ENCODE assay signal across 9 mouse cellular contexts in genomic region chr7:54734039-54734438, GRCm38 (mm10).
A peak's percentile ranks its signal among the peaks of the same experiment; 100 is the strongest.
DNase-seq lines count a peak whose midpoint lies in the region; ATAC-seq and TF ChIP-seq lines count a peak whose summit lies in the region.
"Had no signal": no experiment of that assay in that cellular context is flagged by ENCODE, and none has a peak within 500 bp of the region (broad histone marks: within the 10 kb centered on the region; RNA-seq: fewer than 3 reads in every experiment).

No protein-coding gene starts in this region.

- H3K36me3 ChIP-seq in heart, embryonic 11.5 days (ENCODE audit: control insufficient read depth, insufficient read depth, low read length), result no peaks in the 10 kb centered on the region
- H3K36me3 ChIP-seq in ES-E14 (ENCODE audit: control insufficient read depth, insufficient read depth, low read length, poor library complexity, severe bottlenecking), result no peaks in the 10 kb centered on the region
- H3K36me3 ChIP-seq in forebrain, postnatal 0 days (ENCODE audit: insufficient read depth), result no peaks in the 10 kb centered on the region
- H3K36me3 ChIP-seq: heart, embryonic 15.5 days had no signal

- H3K27me3 ChIP-seq in heart, embryonic 11.5 days (ENCODE audit: control insufficient read depth, insufficient read depth, low read length), result no peaks in the 10 kb centered on the region
- no peaks in the 10 kb centered on the region for H3K27me3 ChIP-seq in cerebellum, adult 2 months (ENCODE audit: control insufficient read depth, insufficient read depth, low read length)
- no peaks in the 10 kb centered on the region for H3K27me3 ChIP-seq in forebrain, postnatal 0 days (ENCODE audit: insufficient read depth, low read length)
- H3K27me3 ChIP-seq: heart, embryonic 15.5 days had no signal

- H3K4me3 ChIP-seq in heart, embryonic 11.5 days (ENCODE audit: low read depth, low read length), result no peak overlapping the region
- H3K4me3 ChIP-seq in ES-E14 (ENCODE audit: insufficient read depth in 1 of 2, low read depth in 1 of 2, low read length in 2 of 2, poor library complexity in 1 of 2, severe bottlenecking in 1 of 2), result no peak overlapping the region
- H3K4me3 ChIP-seq in cerebellum, adult 2 months (replicated peaks; ENCODE audit: insufficient read depth, low read depth, low read length), result no peak overlapping the region
- H3K4me3 ChIP-seq in forebrain, postnatal 0 days (ENCODE audit: low read depth, low read length), result no peak overlapping the region
- H3K4me3 ChIP-seq: heart, embryonic 15.5 days had no signal

- 52% methylated on average over 7 of the region's 7 CpGs for WGBS in heart, embryonic 11.5 days (ENCODE audit: insufficient replicate concordance)
- WGBS in cerebellum, adult 2 months, result 11% methylated on average over 7 of the region's 7 CpGs
- 23% methylated on average over 7 of the region's 7 CpGs for WGBS in forebrain, postnatal 0 days

- TF ChIP-seq CTCF in cerebellum, adult 2 months (IDR thresholded peaks at IDR 0.05; ENCODE audit: borderline replicate concordance, insufficient read depth, low read depth, low read length), result no peak
- peak; percentile 73 for TF ChIP-seq CTCF in forebrain, postnatal 0 days (IDR thresholded peaks at IDR 0.05; ENCODE audit: low read depth)

- no peak for ATAC-seq in heart, embryonic 11.5 days (replicated peaks; ENCODE audit: insufficient number of reproducible peaks, low FRiP score, low TSS enrichment)
- peak; percentile 56; the same call in 1 of the 2 replicates for ATAC-seq in forebrain, postnatal 0 days
- ATAC-seq in megakaryocyte progenitor cell, adult 5-6 weeks (replicated peaks; ENCODE audit: poor library complexity), result no peak

- TF ChIP-seq POLR2A in cerebellum, adult 2 months (IDR thresholded peaks at IDR 0.05; ENCODE audit: borderline replicate concordance, insufficient read depth, low read length), result no peak

- no peaks in the 10 kb centered on the region for H3K4me1 ChIP-seq in heart, embryonic 11.5 days (ENCODE audit: control insufficient read depth, insufficient read depth, low read length)
- H3K4me1 ChIP-seq in ES-E14 (ENCODE audit: control insufficient read depth in 2 of 2, insufficient read depth in 2 of 2, low read length in 2 of 2, poor library complexity in 1 of 2), result no peaks in the 10 kb centered on the region
- no peaks in the 10 kb centered on the region for H3K4me1 ChIP-seq in cerebellum, adult 2 months (ENCODE audit: control insufficient read depth, insufficient read depth, low read length)
- no peaks in the 10 kb centered on the region for H3K4me1 ChIP-seq in forebrain, postnatal 0 days (ENCODE audit: insufficient read depth)
- H3K4me1 ChIP-seq: heart, embryonic 15.5 days had no signal

- intact Hi-C loops in heart, postnatal 10 days (cut with DNase I), result no loop called here

- H3K9me3 ChIP-seq in heart, embryonic 11.5 days (replicated peaks; ENCODE audit: control insufficient read depth, low read length), result no peaks in the 10 kb centered on the region
- no peaks in the 10 kb centered on the region for H3K9me3 ChIP-seq in ES-E14 (ENCODE audit: control insufficient read depth, insufficient read depth, low read depth, low read length)
- no peaks in the 10 kb centered on the region for H3K9me3 ChIP-seq in forebrain, postnatal 0 days (ENCODE audit: low read length)
- H3K9me3 ChIP-seq: heart, embryonic 15.5 days had no signal

- H3K4me2 ChIP-seq in heart, embryonic 11.5 days, result no peak overlapping the region
- 0 out of 2 replicates have a peak overlapping the region, but pooled peaks have one; percentile 0 for H3K4me2 ChIP-seq in forebrain, postnatal 0 days (ENCODE audit: low read depth)
- H3K4me2 ChIP-seq: heart, embryonic 15.5 days had no signal

- peak; percentile 2 to 11 for DNase-seq in heart, postnatal 10 days
- DNase-seq in ES-E14 (ENCODE audit: low read depth, low spot score), result peak; percentile 28
- peak; percentile 12 to 31 for DNase-seq in cerebellum, adult 2 months
- DNase-seq in forebrain, postnatal 0 days, result peak; percentile 84
- DNase-seq in left cerebral cortex, adult 8-10 months (ENCODE audit: low spot score in 2 of 2), result peak; percentile 15 to 43
- peak; percentile 17 for DNase-seq in retina, postnatal 7 days (ENCODE audit: low read depth, low spot score)

- no peak overlapping the region for H3K9ac ChIP-seq in heart, embryonic 11.5 days (ENCODE audit: low read depth, low read length)
- H3K9ac ChIP-seq in ES-E14 (ENCODE audit: insufficient read depth, low read depth, low read length, poor library complexity, severe bottlenecking), result no peak overlapping the region
- H3K9ac ChIP-seq in forebrain, postnatal 0 days, result no peak overlapping the region
- H3K9ac ChIP-seq: heart, embryonic 15.5 days had no signal

- in situ Hi-C loops in ES-E14 (cut with MboI; ENCODE audit: low sequenced_read_pairs in 2 of 2, unreplicated experiment in 2 of 2), result no loop called here

- H3K27ac ChIP-seq in heart, embryonic 11.5 days (ENCODE audit: low read depth, low read length), result no peak overlapping the region
- H3K27ac ChIP-seq in ES-E14 (ENCODE audit: insufficient read depth, low read depth, low read length, poor library complexity, severe bottlenecking), result no peak overlapping the region
- H3K27ac ChIP-seq in cerebellum, adult 2 months (ENCODE audit: insufficient read depth, low read length), result no peak overlapping the region
- H3K27ac ChIP-seq in forebrain, postnatal 0 days (ENCODE audit: low read depth, low read length), result no peak overlapping the region
- H3K27ac ChIP-seq: heart, embryonic 15.5 days had no signal

TF ChIP-seq in ES-E14, 5 proteins besides CTCF, POLR2A, EP300 and RAD21:
- no peak for TF ChIP-seq MAFK (IDR thresholded peaks at IDR 0.05; ENCODE audit: insufficient read depth, low read depth, low read length)
- TF ChIP-seq ZC3H11A (IDR thresholded peaks at IDR 0.05; ENCODE audit: borderline replicate concordance, low read depth, low read length), result no peak
- no peak for TF ChIP-seq HCFC1 (IDR thresholded peaks at IDR 0.05; ENCODE audit: borderline replicate concordance, insufficient read depth, low read length)
- no peak for TF ChIP-seq CHD2 (IDR thresholded peaks at IDR 0.05; ENCODE audit: low read depth, low read length)
- TF ChIP-seq ZNF384 (IDR thresholded peaks at IDR 0.05; ENCODE audit: low read depth, low read length), result no peak

Comparison
In these comparisons a context has a peak if more than half of its experiments do, and no peak if none do; other contexts are left out.
1. DNase-seq: peak in every context shown above with its lines; median percentile 84 in forebrain, postnatal 0 days; 29 in left cerebral cortex, adult 8-10 months; 28 in ES-E14; 22 in cerebellum, adult 2 months; 17 in retina, postnatal 7 days; 6 in heart, postnatal 10 days.